Mouse (Mus musculus) MEL (cell line): ENCODE data around the gene Ripor3. TPM values are rescaled to one million over a fixed set of nuclear protein-coding genes. Genes with fewer than 3 reads are reported as not detected.

Source experiments
- DNase-seq: peaks from one replicate; pipeline ENCODE4 v3.0.0; 2011; ENCODE audit warnings: low read depth, low spot score
- H3K27ac ChIP-seq: 2 replicates; pipeline ENCODE4 v1.5.1; 2012; ENCODE audit warnings: low read depth, mild to moderate bottlenecking, control low read depth, low read length, moderate library complexity; ENCODE audit not compliant: control insufficient read depth
- H3K27me3 ChIP-seq, 2 experiments: fragments of 150-350 bp in 1 of 2; sonication (generic) in 1 of 2; 2 replicates each; pipeline ENCODE4 v1.6.1; 2012; ENCODE audit warnings: low read length in 2 of 2, mild to moderate bottlenecking in 2 of 2, improper control_type of control experiment in 1 of 2, moderate library complexity in 1 of 2; ENCODE audit not compliant: insufficient read depth in 2 of 2, control insufficient read depth in 1 of 2
- H3K36me3 ChIP-seq, 2 experiments: 2 replicates each; pipeline ENCODE4 v1.6.1; 2012 to 2014; ENCODE audit warnings: low read length in 2 of 2, improper control_type of control experiment in 1 of 2, inconsistent platforms in 1 of 2, mild to moderate bottlenecking in 1 of 2; ENCODE audit not compliant: insufficient read depth in 2 of 2, control insufficient read depth in 1 of 2
- H3K4me1 ChIP-seq, 2 experiments: fragments of 150-350 bp in 1 of 2; sonication (generic) in 1 of 2; 2 replicates each; pipeline ENCODE4 v1.6.1; 2012; ENCODE audit warnings: low read length in 2 of 2, improper control_type of control experiment in 1 of 2, mild to moderate bottlenecking in 1 of 2; ENCODE audit not compliant: insufficient read depth in 2 of 2, control insufficient read depth in 1 of 2
- H3K4me3 ChIP-seq, 2 experiments: fragments of 150-350 bp in 1 of 2; sonication (generic) in 1 of 2; 2 replicates each; pipeline ENCODE4 v1.5.1; 2012; ENCODE audit warnings: low read depth in 2 of 2, low read length in 2 of 2, mild to moderate bottlenecking in 2 of 2, moderate library complexity in 2 of 2, control low read depth in 1 of 2, improper control_type of control experiment in 1 of 2; ENCODE audit not compliant: control insufficient read depth in 1 of 2, insufficient read depth in 1 of 2
- H3K79me2 ChIP-seq: 2 replicates; pipeline ENCODE4 v1.6.1; 2012; ENCODE audit warnings: mild to moderate bottlenecking, low read length, moderate library complexity; ENCODE audit not compliant: control insufficient read depth, poor library complexity, insufficient read depth
- H3K9ac ChIP-seq: 2 replicates; pipeline ENCODE4 v1.6.1; 2012; ENCODE audit warnings: low read depth, mild to moderate bottlenecking, control low read depth, low read length, moderate library complexity; ENCODE audit not compliant: control insufficient read depth, poor library complexity, severe bottlenecking
- H3K9me3 ChIP-seq: fragments of 150-350 bp; sonication (generic); replicated peaks from 2 replicates; pipeline ENCODE4 v1.6.1; 2012; ENCODE audit warnings: mild to moderate bottlenecking, low read length, improper control_type of control experiment, moderate library complexity; ENCODE audit not compliant: insufficient read depth
- CHD2 ChIP-seq: IDR thresholded peaks from 2 replicates; pipeline ENCODE4 v1.6.1; 2011; ENCODE audit warnings: low read length, improper control_type of control experiment
- EP300 ChIP-seq, 2 experiments: IDR thresholded peaks; 2 replicates each; pipeline ENCODE4 v1.6.1; 2011; ENCODE audit warnings: improper control_type of control experiment in 2 of 2, low read length in 2 of 2, low read depth in 1 of 2, mild to moderate bottlenecking in 1 of 2
- ETS1 ChIP-seq: IDR thresholded peaks from 2 replicates; pipeline ENCODE4 v1.6.1; 2012; ENCODE audit warnings: low read depth, mild to moderate bottlenecking, inconsistent platforms, low read length, improper control_type of control experiment, moderate library complexity
- HCFC1 ChIP-seq: IDR thresholded peaks from 2 replicates; pipeline ENCODE4 v1.6.1; 2012; ENCODE audit warnings: low read depth, mild to moderate bottlenecking, inconsistent platforms, low read length, improper control_type of control experiment, moderate library complexity
- KAT2A ChIP-seq: conservative IDR thresholded peaks from 2 replicates; pipeline ENCODE4 v1.6.1; 2012; ENCODE audit warnings: low read depth, low read length, improper control_type of control experiment, inconsistent platforms
- MAX ChIP-seq: IDR thresholded peaks from 2 replicates; pipeline ENCODE4 v1.6.1; 2011; ENCODE audit warnings: low read length, improper control_type of control experiment
- MAZ ChIP-seq: IDR thresholded peaks from 2 replicates; pipeline ENCODE4 v1.6.1; 2012; ENCODE audit warnings: low read depth, mild to moderate bottlenecking, inconsistent platforms, low read length, improper control_type of control experiment
- MEF2A ChIP-seq: IDR thresholded peaks from 2 replicates; pipeline ENCODE4 v1.6.1; 2014; ENCODE audit warnings: low read depth, mild to moderate bottlenecking, inconsistent platforms, low read length, improper control_type of control experiment; ENCODE audit not compliant: poor library complexity, insufficient replicate concordance, severe bottlenecking; ENCODE audit errors: extremely low read depth
- MXI1 ChIP-seq: IDR thresholded peaks from 2 replicates; pipeline ENCODE4 v1.6.1; 2011; ENCODE audit warnings: mild to moderate bottlenecking, low read depth, low read length, improper control_type of control experiment
- MYB ChIP-seq: IDR thresholded peaks from 2 replicates; pipeline ENCODE4 v1.6.1; 2011; ENCODE audit warnings: mild to moderate bottlenecking, low read depth, low read length, improper control_type of control experiment
- MYC ChIP-seq: IDR thresholded peaks from 2 replicates; pipeline ENCODE4 v1.6.1; 2011; ENCODE audit warnings: low read depth, mild to moderate bottlenecking, low read length, improper control_type of control experiment, moderate library complexity
- NELFE ChIP-seq: IDR thresholded peaks from 2 replicates; pipeline ENCODE4 v1.6.1; 2011; ENCODE audit warnings: low read depth, low read length, improper control_type of control experiment
- NRF1 ChIP-seq: IDR thresholded peaks from 2 replicates; pipeline ENCODE4 v1.6.1; 2014; ENCODE audit warnings: low read depth, mild to moderate bottlenecking, inconsistent platforms, low read length, improper control_type of control experiment, moderate library complexity; ENCODE audit not compliant: poor library complexity, insufficient read depth, severe bottlenecking
- POLR2A ChIP-seq, 2 experiments: IDR thresholded peaks; 2 replicates each; pipeline ENCODE4 v1.6.1; 2011 to 2012; ENCODE audit warnings: low read length in 2 of 2, mild to moderate bottlenecking in 2 of 2, control low read depth in 1 of 2, improper control_type of control experiment in 1 of 2, low read depth in 1 of 2, moderate library complexity in 1 of 2; ENCODE audit not compliant: control insufficient read depth in 1 of 2, insufficient read depth in 1 of 2, poor library complexity in 1 of 2
- RAD21 ChIP-seq: IDR thresholded peaks from 2 replicates; pipeline ENCODE4 v1.6.1; 2011; ENCODE audit warnings: mild to moderate bottlenecking, low read depth, low read length, improper control_type of control experiment
- RCOR1 ChIP-seq: IDR thresholded peaks from 2 replicates; pipeline ENCODE4 v1.6.1; 2012; ENCODE audit warnings: low read depth, mild to moderate bottlenecking, inconsistent platforms, low read length, improper control_type of control experiment
- SIN3A ChIP-seq: IDR thresholded peaks from 2 replicates; pipeline ENCODE4 v1.6.1; 2012; ENCODE audit warnings: low read length, improper control_type of control experiment, inconsistent platforms
- SMC3 ChIP-seq: IDR thresholded peaks from 2 replicates; pipeline ENCODE4 v1.6.1; 2011; ENCODE audit warnings: low read depth, low read length, improper control_type of control experiment
- TAL1 ChIP-seq: IDR thresholded peaks from 2 replicates; pipeline ENCODE4 v1.6.1; 2012; ENCODE audit warnings: mild to moderate bottlenecking, inconsistent platforms, low read length, moderate library complexity, mixed read lengths
- TCF12 ChIP-seq: IDR thresholded peaks from 2 replicates; pipeline ENCODE4 v1.6.1; 2014; ENCODE audit warnings: low read depth, mild to moderate bottlenecking, inconsistent platforms, low read length, improper control_type of control experiment, moderate library complexity
- UBTF ChIP-seq: IDR thresholded peaks from 2 replicates; pipeline ENCODE4 v1.6.1; 2012; ENCODE audit warnings: low read depth, mild to moderate bottlenecking, inconsistent platforms, low read length, improper control_type of control experiment, moderate library complexity, borderline replicate concordance; ENCODE audit not compliant: insufficient read depth
- USF1 ChIP-seq: IDR thresholded peaks from 2 replicates; pipeline ENCODE4 v1.6.1; 2014; ENCODE audit warnings: low read depth, mild to moderate bottlenecking, inconsistent platforms, low read length, improper control_type of control experiment, moderate library complexity
- USF2 ChIP-seq, 2 experiments: IDR thresholded peaks; 2 replicates each; pipeline ENCODE4 v1.6.1; 2011 to 2012; ENCODE audit warnings: improper control_type of control experiment in 2 of 2, low read length in 2 of 2, borderline replicate concordance in 1 of 2, inconsistent platforms in 1 of 2, low read depth in 1 of 2, mild to moderate bottlenecking in 1 of 2; ENCODE audit not compliant: insufficient read depth in 1 of 2
- ZC3H11A ChIP-seq: IDR thresholded peaks from 2 replicates; pipeline ENCODE4 v1.6.1; 2012; ENCODE audit warnings: low read depth, mild to moderate bottlenecking, inconsistent platforms, low read length, improper control_type of control experiment
- ZMIZ1 ChIP-seq: IDR thresholded peaks from 2 replicates; pipeline ENCODE4 v1.6.1; 2012; ENCODE audit warnings: low read depth, mild to moderate bottlenecking, inconsistent platforms, low read length, improper control_type of control experiment, moderate library complexity
- ZNF384 ChIP-seq: IDR thresholded peaks from 2 replicates; pipeline ENCODE4 v1.6.1; 2012; ENCODE audit warnings: low read depth, mild to moderate bottlenecking, inconsistent platforms, low read length, improper control_type of control experiment
- polyA plus RNA-seq, 2 experiments: library from polyadenylated mRNA; stranded (reverse) in 1 of 2; unstranded in 1 of 2; fragments of >175 nt in 1 of 2; fragments of >200 nt in 1 of 2; gene quantifications; 2 replicates each; pipeline versions ENCODE4 v1.2.1 to v1.2.4; 2012; ENCODE audit warnings: low replicate concordance in 2 of 2, low read depth in 1 of 2; ENCODE audit not compliant: insufficient read length in 2 of 2, insufficient read depth in 1 of 2, missing spikeins in 1 of 2
- total RNA-seq: library from RNA; depleted of rRNA; stranded (reverse); fragments of 300-350 nt; gene quantifications from 2 replicates; pipeline ENCODE4 v1.2.3, GENCODE M21; 2012

Ripor3 gene
- total and polyA plus RNA-seq, 3 experiments: not detected

- H3K79me2 ChIP-seq: no peaks in the 10 kb centered on the region
- H3K9ac ChIP-seq: no peak overlapping the region
- no peak for TF ChIP-seq TCF12
- no peak for TF ChIP-seq ZC3H11A
- TF ChIP-seq SMC3: no peak
- no peak for TF ChIP-seq USF2 (IDR thresholded peaks at IDR 0.05; ENCODE audit: borderline replicate concordance in 1 of 2, insufficient read depth in 1 of 2, low read depth in 1 of 2, low read length in 2 of 2)
- TF ChIP-seq NELFE: no peak
- no peak for TF ChIP-seq KAT2A
- TF ChIP-seq NRF1: no peak
- TF ChIP-seq HCFC1: no peak
- TF ChIP-seq MAX: no peak
- no peak for TF ChIP-seq MYC
- no peak for TF ChIP-seq RAD21
- TF ChIP-seq CHD2: no peak
- H3K4me1 ChIP-seq: peaks cover 4 to 7% of the 10 kb centered on the region in 2 experiments; a peak in 2 of 4 replicates
- H3K9me3 ChIP-seq: no peaks in the 10 kb centered on the region
- DNase-seq: no peak
- no peak overlapping the region for H3K27ac ChIP-seq
- no peak overlapping the region for H3K4me3 ChIP-seq
- H3K36me3 ChIP-seq: peaks cover 0 to 2% of the 10 kb centered on the region in 2 experiments; a peak in 3 of 4 replicates
- H3K27me3 ChIP-seq: no peaks in the 10 kb centered on the region
These were observed 48.1 kb downstream of the Ripor3 start for GRCm38 (mm10) chr2:167962347-167962746.

- no peak overlapping the region for H3K27ac ChIP-seq
- TF ChIP-seq MAX (no peak), ZMIZ1 (no peak), ETS1 (no peak), EP300 (IDR thresholded peaks at IDR 0.05; ENCODE audit: low read depth in 1 of 2, low read length in 2 of 2) (no peak), RCOR1 (no peak), MAZ (no peak), POLR2A (IDR thresholded peaks at IDR 0.05; ENCODE audit: control insufficient read depth in 1 of 2, insufficient read depth in 1 of 2, low read depth in 1 of 2, low read length in 2 of 2, poor library complexity in 1 of 2) (no peak), MYB (no peak), NRF1 (no peak), SMC3 (no peak), TAL1 (no peak), ZNF384 (no peak), USF2 (IDR thresholded peaks at IDR 0.05; ENCODE audit: borderline replicate concordance in 1 of 2, insufficient read depth in 1 of 2, low read depth in 1 of 2, low read length in 2 of 2) (no peak), UBTF (no peak), KAT2A (no peak), MXI1 (no peak), SIN3A (no peak), USF1 (no peak), MEF2A (no peak)
- no peaks in the 10 kb centered on the region for H3K27me3 ChIP-seq
- H3K9ac ChIP-seq: no peak overlapping the region
- peaks cover 4 to 7% of the 10 kb centered on the region in 2 experiments; a peak in 2 of 4 replicates for H3K4me1 ChIP-seq
- 0 out of 2 replicates have a peak, but pooled peaks cover 3% of the 10 kb centered on the region for H3K79me2 ChIP-seq
- DNase-seq: no peak
- peaks cover 0 to 2% of the 10 kb centered on the region in 2 experiments; a peak in 3 of 4 replicates for H3K36me3 ChIP-seq
- no peaks in the 10 kb centered on the region for H3K9me3 ChIP-seq
- H3K4me3 ChIP-seq: no peak overlapping the region
These were observed 49.8 kb downstream of the Ripor3 start for GRCm38 (mm10) chr2:167960584-167960983.
